Mouse (Mus musculus): Measurements from ENCODE around the gene Nme3.

Gene Nme3

GRCm38 (mm10) chr17:24896241-24896992 is at the start of gene Nme3:
Gene Nme3 (plus strand): TSS chr17:24896500.
- peak; percentile 83 for DNase-seq

- DNase-seq = no peak
Observed at GRCm38 (mm10) chr17:24847386-24847785, 48.9 kb upstream of the Nme3 start.

DNA sequence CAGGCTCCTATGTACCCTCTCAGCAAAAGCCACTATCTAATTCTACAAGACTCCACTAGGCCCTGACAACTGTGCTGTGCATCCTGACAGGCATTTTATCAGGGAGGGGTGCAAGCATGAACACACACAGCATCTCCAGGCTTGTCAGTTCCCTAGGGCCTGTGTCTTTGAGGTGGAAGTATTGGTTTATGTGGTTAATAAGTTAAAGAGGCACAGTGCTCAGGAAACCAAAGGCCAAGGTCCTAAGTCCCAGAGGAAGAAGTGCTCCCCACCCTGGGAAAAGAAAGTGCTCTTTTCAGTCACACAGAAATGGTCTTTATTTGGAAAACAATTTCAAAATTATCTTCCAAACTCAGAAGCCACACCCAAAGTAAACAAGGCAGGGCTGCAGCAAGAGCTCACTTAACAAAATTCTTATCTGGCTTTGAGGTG is 47.7 kb upstream of the Nme3 start:
- DNase-seq = no peak

DNA sequence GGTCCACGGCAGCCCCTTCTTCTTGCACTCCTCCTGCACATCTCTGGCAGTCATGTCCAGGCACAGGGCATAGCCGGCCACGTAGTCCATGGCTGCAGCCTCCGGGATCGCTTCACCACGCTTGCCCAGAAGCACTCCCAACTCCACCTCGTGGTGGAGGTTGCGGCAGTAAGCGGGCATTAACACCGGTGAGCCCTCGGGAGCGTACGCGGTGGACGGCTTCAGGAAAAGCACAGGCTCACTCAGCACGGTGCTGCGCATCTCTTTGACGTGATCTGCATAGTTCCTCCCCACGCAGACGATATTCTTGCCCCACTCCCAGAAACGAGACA is 46.6 kb upstream of the Nme3 start:
- DNase-seq = no peak

GRCm38 (mm10) chr17:24850065-24850772 is 46.1 kb upstream of the Nme3 start, which contains the start of gene Fahd1:
Gene Fahd1 (minus strand): TSS chr17:24850364.
- peak; percentile 91 for DNase-seq

GRCm38 (mm10) chr17:24850773-24851127 is 45.5 kb upstream of the Nme3 start:
- no peak for DNase-seq

DNA sequence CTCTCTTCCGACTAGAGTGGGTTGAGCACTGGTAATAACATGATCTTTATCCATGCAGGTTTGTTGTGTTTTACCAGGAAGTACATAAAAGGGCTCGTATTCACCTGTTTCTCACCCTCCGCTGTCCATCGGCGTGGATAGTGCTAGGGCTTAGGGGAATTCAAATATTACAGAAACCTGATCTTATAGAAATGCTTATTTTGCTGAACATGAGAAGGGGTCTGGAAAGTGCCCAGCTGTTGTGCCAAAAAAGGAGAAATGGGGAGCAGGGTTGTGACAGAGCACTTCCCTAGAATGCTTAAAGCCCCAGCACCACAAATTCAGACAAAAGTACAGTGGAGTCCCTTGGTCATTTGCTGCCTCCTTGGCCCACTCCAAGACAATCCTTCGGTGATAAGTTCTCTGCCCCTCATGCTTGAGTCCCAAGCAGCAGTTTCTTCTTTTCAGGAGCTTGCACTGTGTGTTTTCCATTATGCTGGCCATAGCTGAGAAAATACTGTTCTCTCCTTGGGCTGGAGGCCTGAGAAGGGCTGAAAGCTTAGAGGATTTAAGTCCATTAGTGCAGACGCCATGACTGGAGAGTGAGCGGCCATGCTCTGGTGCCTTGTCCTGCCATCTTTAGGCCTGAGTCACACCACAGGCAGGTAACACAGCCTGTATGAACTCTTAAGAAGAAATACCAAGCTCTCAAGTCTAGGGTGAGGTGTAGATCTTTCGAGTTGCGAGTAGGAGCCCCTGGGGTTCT is 44.7 kb upstream of the Nme3 start:
- DNase-seq = no peak

GRCm38 (mm10) chr17:24855838-24856464 is 40.3 kb upstream of the Nme3 start:
- DNase-seq = no peak

DNA sequence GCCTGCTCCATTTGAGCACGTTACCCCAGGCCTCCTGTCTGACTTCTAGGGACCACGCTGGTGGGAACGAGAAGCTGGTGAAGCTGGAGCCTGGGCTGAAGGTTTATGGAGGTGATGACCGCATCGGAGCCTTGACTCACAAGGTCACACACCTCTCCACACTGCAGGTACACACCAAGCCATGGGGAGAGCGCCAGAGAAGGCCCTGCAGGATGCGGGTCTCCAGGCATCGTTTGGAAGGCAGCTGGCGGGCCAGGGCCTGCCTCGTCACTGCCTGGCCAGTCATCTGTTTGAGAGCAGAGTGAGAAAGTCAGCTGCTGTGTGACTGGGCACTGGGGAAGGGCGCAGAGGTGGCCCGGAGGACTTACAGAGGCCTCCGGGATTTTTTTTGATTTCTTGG is 39.7 kb upstream of the Nme3 start:
- DNase-seq = no peak

- no peak for DNase-seq
Observed at GRCm38 (mm10) chr17:24857831-24858470, 38.3 kb upstream of the Nme3 start.

- DNase-seq = no peak
Observed at GRCm38 (mm10) chr17:24858967-24859366, 37.3 kb upstream of the Nme3 start.

DNA sequence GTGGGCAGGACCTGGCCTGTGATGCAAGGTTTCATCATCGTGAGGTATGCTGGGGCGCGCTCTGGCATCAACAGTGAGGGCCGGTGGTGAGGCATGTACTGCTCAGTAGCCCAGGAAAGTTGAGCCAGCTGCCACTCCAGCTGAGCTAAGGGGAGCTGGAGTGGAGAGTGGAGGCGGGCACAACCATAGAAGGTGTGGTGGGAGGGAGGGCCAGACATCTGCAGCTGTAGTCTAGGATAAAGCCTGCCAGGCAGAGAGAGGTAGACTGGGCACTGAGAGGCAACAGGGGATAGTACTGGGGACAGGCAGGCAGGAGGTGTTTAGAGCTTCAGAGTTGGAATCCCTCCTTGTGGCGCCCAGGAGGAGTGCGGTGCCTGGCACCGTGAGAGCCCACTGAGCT is 36.2 kb upstream of the Nme3 start:
- DNase-seq = no peak

GRCm38 (mm10) chr17:24861785-24862184 is 34.5 kb upstream of the Nme3 start:
- DNase-seq = no peak

DNA sequence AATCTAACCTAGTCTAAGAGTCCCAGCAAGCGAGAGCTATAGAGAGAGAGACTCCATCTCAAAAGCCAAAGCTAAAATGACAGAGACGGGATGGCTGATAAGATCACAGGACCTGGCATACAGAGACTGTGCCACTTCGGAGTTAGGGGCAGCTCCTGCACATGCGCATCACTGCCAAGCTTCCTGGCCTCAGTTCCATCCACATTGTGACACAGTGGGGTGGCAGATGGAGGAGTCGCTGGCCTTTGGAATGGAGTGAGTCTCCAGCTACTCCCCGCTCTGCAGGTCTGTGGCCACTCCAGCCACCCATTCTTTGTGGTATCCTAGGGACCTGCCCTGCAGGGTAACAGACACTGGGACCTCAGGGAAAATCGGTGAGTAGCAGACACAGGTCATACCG is 30.5 kb upstream of the Nme3 start, which contains the start of gene Igfals:
Gene Igfals (plus strand): TSS at position 222 of the 400 bp plus-strand sequence.
- DNase-seq = no peak

DNA sequence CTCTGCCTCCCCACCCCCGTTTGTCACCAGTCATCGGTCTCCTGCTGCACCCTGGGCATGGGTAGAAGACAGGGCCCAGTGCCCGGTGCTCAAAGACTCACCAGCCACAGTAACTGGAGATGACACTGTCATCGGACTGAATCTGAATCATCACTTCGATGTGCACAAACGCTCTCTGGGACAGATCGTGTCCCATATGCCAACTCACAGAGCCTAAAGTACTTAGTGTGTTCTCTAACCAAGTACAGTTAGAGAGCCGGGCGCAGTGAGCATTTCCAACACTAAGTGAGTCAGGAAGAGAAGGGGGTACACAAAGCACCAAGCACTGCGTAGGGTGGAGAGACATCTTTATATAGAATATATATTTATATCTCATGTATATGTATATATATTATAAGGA is 28.4 kb upstream of the Nme3 start:
- no peak for DNase-seq

- DNase-seq = no peak
Observed at GRCm38 (mm10) chr17:24873695-24874404, 22.4 kb upstream of the Nme3 start.

DNA sequence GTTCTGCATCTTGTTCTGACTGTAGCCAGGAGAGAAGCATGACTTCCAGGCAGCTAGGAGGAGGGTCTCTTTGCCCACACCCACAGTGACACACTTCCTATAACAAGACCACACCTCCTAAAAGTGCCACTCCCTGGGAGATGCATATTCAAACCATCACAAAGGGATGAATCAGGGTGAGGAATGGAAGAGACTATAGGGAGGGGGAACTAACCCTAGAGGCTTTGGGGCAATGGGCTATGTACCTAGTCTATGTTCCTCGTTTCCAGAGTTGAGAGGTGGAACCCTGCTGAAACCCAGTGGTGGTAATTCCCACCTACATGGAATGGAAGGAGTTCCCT is 21.9 kb upstream of the Nme3 start:
- no peak for DNase-seq

- no peak for DNase-seq
Observed at GRCm38 (mm10) chr17:24874989-24875388, 21.3 kb upstream of the Nme3 start.

DNA sequence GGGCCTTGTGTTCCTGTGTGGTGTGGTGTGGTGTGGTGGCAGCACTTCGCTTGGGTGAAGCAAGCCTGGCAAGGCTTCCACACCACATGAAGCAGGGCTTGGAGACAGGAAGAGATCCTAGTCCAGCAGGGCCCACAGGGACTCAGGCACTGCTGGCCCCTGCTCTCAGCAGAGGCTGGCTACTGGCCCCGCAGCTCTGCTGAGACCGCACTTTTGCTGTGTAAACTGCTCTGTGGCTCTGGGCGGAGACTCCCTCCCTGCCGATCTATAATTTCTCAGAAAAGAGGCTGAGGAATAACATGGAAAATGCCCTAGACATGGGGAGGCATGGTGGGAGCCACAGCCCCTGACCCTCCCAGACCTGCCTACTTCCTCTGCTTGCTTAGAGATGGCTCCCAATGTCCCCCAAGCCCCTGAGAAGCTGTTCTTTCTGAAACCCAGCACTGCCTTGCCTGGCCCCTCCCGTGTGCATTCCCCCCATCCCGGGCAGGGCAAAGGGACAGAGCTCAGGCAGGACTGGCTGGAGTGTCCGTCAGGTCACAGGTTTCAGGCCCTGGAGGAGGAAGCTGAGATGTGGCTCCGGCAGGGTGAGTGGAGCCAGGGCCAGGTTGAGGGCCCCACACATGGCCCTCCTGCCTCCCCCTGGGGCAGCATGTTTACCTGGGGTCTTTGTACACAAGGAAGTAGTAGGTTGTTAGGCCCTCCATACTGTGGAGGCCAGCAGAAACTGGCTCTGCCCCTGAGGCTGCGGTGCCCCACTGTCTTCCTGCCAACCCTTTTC is 18.8 kb upstream of the Nme3 start:
- DNase-seq = no peak

DNA sequence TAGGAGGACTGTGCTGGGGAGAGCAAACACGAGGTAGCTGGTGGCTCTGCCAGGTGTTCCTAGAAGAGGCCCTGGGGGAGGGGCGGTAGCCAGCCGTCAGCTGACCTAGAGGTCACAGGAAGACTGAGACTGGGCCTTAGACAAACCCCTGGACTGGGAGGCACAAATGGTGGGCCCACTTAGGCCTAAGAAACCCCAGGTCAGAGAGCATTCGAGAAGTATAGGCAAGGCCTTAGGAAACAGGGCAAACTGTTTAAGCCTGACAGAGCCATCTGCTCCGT is 18.2 kb upstream of the Nme3 start:
- peak; percentile 71 for DNase-seq

DNA sequence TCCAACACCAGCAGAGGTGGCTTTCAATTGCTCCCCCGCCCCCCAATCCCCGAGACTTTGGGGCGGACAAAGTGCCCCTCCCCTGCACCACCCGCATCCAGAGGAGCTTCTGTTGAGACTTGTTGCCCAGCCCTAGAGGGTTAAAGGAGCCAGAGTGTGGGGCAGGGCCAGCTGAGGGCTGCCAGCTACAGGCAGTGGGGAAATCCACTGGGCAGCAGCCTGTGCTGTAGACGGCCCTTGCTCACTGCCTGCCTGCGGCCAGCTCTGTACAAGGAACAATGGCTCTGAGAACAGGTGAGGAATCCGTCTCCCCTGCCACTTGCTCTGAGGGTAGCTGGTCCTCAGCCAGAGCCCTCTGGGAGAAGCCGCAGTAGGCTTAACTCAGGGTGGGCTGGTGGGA is 17.8 kb upstream of the Nme3 start:
- peak; percentile 23 for DNase-seq

Measured in thymus, postnatal 4 days (tissue).